Mouse (Mus musculus): ENCODE data around the gene Fam162b. TPM values are rescaled to one million over a fixed set of nuclear protein-coding genes. Genes with fewer than 3 reads are reported as not detected.

Gene Fam162b
- not detected in 2 replicates for polyA plus RNA-seq (2012; rRNA removed; ENCODE audit: low replicate concordance)

GRCm38 (mm10) chr10:51590139-51590574 is at the start of gene Fam162b:
Fam162b (minus strand) TSS chr10:51590517.

GRCm38 (mm10) chr10:51631411-51632136 is 41.3 kb upstream of the Fam162b start, which contains the start of gene Gprc6a:
Gprc6a (minus strand) TSS chr10:51631461.

Other genes starting within 250 kb of the Fam162b start
- gene Gm49339, start 109.9 kb downstream of the Fam162b start, polyA plus RNA-seq (2012; rRNA removed; ENCODE audit: low replicate concordance), result 7.0 and 16.5 TPM in 2 replicates
- gene Lilr4b, start 109.9 kb downstream of the Fam162b start, polyA plus RNA-seq (2012; rRNA removed; ENCODE audit: low replicate concordance), result 4.2 and 14.8 TPM in 2 replicates
- gene Lilrb4a, start 99.6 kb downstream of the Fam162b start, polyA plus RNA-seq (2012; rRNA removed; ENCODE audit: low replicate concordance), result 3.2 and 12.1 TPM in 2 replicates
- gene Gprc6a, start 40.9 kb upstream of the Fam162b start, polyA plus RNA-seq (2012; rRNA removed; ENCODE audit: low replicate concordance), result not detected in 2 replicates
- gene Rfx6, start 87.2 kb upstream of the Fam162b start, polyA plus RNA-seq (2012; rRNA removed; ENCODE audit: low replicate concordance), result not detected in 2 replicates